Mouse (Mus musculus): Measurements from ENCODE around the gene Thoc5. TPM values are rescaled to one million over a fixed set of nuclear protein-coding genes. Genes with fewer than 3 reads are reported as not detected.

The Thoc5 gene
- total RNA-seq (2023) = 39.6 TPM

DNA sequence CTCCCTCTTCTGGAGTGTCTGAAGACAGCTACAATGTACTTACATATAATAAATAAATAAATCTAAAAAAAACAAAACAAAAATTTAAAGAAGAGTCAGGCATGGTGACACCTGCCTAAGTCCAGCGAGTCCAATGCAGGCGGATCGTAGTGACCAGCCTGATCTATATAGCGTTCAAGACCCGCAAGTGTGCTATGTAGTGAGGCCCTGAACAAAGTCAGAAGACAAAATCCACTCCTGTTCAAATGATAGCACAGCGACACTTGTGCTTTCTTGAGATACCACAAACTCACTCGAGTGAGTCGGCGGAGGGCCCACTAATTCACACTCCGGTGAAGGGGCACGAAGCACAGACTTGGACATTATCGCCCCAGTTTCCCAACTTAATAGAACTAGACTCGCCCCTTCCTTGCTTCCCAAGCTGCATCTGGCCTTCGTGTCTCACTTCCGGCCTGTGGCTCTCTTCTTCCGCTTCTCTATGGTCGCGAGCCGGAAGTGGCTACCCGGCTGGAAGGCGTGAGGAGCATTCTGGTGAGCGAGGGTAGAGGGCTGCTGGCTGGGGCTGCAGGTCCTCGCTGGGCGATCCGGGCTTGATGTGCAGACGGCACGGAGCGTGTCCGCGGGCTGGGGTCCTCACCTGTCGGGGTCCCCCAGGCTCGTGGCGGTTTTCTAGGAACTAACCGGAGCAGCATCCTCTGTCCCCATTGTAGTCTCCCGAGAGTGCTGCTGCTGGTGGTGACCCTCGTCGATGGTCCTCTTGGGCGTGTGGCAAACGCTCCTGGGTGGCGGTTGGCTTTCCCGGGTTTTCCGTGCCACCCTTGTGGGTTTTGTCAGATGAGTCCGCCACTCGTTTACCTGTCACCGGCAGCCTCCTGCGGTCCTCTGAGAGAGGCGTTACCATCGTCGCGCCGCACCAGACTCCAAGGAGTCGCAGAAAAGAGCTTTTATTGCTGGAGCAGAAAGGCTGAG, at the start of gene Thoc5:
TSS of gene Thoc5 (plus strand) at position 473 of the 969 bp plus-strand sequence.

DNA sequence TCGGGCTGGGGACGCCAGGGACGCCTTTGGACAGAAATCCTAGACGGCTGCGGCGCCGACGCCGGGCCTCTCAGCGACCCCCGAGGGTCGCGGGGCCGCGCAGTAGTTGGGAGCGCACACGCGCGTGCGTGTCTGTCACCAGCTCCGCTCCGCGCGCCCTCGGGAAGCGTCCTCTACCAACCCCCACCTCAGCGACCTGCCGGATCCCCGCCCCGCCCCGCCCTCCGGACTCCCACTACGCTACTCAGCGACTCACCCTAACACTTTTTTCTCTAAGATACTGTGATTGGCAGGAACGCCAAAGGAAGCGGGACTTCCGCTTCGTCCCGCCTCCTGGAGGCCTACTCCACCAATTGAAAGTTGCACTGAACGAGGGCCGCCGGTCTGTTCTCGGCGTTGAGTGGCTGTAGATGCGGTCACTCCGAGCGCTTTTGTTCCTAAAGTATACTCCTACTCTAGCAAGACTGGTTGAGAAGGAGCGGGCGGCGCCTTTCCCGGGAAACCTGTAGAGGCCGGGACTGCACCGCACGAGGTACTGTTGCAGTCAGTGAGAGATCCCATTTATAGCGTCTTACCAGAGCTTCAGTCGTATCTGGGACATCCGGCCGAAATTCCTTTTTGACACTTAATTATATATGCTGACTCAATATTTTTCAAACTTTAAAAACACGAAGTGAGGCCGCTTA, 45.7 kb upstream of the Thoc5 start, which contains the start of gene Nf2:
TSS of gene Nf2 (minus strand) at position 279 of the 686 bp plus-strand sequence.

DNA sequence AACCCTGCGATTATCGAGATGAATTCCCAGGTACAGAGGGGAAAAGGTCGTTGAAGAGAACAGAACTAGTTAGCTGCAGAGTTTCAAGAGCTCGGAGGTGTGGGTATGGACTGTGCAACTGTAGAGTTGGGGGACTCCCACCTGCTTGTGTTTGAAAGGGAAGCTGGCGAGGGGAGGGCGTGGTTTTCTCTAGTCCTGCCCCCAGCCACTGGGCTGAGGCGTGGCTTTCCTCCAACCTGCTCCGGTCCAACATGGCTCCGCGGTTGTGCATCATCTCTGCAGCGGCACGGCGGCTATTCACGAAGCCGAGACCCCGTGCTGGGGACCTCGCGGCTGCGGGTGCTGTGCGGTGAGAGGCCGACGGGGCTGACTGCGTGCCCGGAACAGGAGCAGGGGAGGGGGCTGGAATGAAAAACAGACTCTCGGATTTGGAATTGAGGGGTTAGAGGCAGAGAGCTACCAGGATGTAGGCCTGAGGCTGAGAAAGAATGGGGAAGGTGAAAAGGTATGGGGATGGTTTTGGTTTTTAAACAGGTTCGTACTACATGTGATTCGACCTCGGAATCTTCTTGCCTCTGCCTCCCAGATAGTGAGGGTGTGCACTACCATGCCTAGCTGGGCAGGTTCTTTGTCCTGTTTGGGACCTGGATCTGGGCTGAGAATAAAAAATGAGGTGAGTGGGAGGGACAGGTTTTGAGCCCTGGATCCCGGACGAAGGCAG, 21.2 kb upstream of the Thoc5 start, which contains the start of gene Nipsnap1:
TSS of gene Nipsnap1 (plus strand) at position 197 of the 721 bp plus-strand sequence.

DNA sequence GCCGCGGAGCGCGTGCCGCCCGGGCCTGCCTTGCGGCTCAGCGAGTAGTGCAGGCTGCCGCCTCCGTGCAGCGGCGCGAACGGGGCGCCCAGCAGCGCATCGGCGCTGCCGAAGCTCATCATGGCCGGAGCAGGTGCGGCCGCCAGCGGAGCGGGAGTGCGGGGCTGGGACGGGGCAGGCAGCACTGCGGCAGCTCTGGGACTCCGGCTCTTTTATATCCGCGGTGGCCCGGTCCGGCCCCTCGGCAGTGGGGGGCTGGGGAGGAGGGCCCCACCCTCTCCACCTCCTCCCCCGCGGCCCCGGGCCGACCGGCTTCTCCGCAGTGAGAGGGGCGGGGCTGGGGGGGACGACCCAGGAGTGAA, 52.7 kb downstream of the Thoc5 start, which contains the start of gene Nefh:
TSS of gene Nefh (minus strand) at position 252 of the 362 bp plus-strand sequence.

Other genes starting within 250 kb of the Thoc5 start
- gene Uqcr10, start 191.0 kb upstream of the Thoc5 start, total RNA-seq (2023) = 120 TPM
- gene Zmat5, start 190.6 kb upstream of the Thoc5 start, total RNA-seq (2023) = 24.5 TPM
- gene Cabp7, start 148.5 kb upstream of the Thoc5 start, total RNA-seq (2023) = 0.29 TPM
- gene Nf2, start 45.8 kb upstream of the Thoc5 start, total RNA-seq (2023) = 46.9 TPM
- gene Nipsnap1, start 21.4 kb upstream of the Thoc5 start, total RNA-seq (2023) = 22.2 TPM
- gene Nefh, start 52.7 kb downstream of the Thoc5 start, total RNA-seq (2023) = 2.7 TPM
- 89.1 TPM for gene Ap1b1, start 91.5 kb downstream of the Thoc5 start, total RNA-seq (2023)
- gene Rasl10a, start 162.8 kb downstream of the Thoc5 start, total RNA-seq (2023) = not detected
- gene Gas2l1, start 170.0 kb downstream of the Thoc5 start, total RNA-seq (2023) = 0.97 TPM
- gene Rhbdd3, start 203.6 kb downstream of the Thoc5 start, total RNA-seq (2023) = 5.1 TPM
- 700 TPM for gene Ewsr1, start 203.9 kb downstream of the Thoc5 start, total RNA-seq (2023)